Mouse (Mus musculus) layer of hippocampus, adult 9-10 months (tissue): ENCODE measurements at regions not wholly inside any gene's neighbourhood (a gene's known extent, or its start where the extent isn't known, plus 50 kb on each side); places are given as distances from the start of the nearest gene placed in this dataset.

Experiments used
- DNase-seq: peaks from one replicate; pipeline ENCODE4 v3.0.0; 2022; ENCODE audit warnings: low spot score

- DNase-seq = no peak
Observed at GRCm38 (mm10) chr17:93260366-93261205, 61.8 kb downstream of the Adcyap1 start.

GRCm38 (mm10) chr17:93261206-93261504 lies 62.3 kb downstream of the Adcyap1 start:
- no peak for DNase-seq

GRCm38 (mm10) chr17:93306121-93306520 lies 107.3 kb downstream of the Adcyap1 start:
- no peak for DNase-seq

GRCm38 (mm10) chr17:93312139-93312538 lies 113.3 kb downstream of the Adcyap1 start:
- no peak for DNase-seq

GRCm38 (mm10) chr17:93312640-93313309 lies 114.0 kb downstream of the Adcyap1 start:
- no peak for DNase-seq

GRCm38 (mm10) chr17:93313310-93313688 lies 114.5 kb downstream of the Adcyap1 start:
- DNase-seq = no peak

GRCm38 (mm10) chr17:93314144-93314543 lies 115.3 kb downstream of the Adcyap1 start:
- no peak for DNase-seq

- DNase-seq = no peak
Observed at GRCm38 (mm10) chr17:93321482-93321881, 122.7 kb downstream of the Adcyap1 start.

GRCm38 (mm10) chr17:93337576-93337975 lies 138.8 kb downstream of the Adcyap1 start:
- DNase-seq = no peak

GRCm38 (mm10) chr17:93355238-93355637 lies 156.4 kb downstream of the Adcyap1 start:
- DNase-seq = no peak

GRCm38 (mm10) chr17:93362926-93363325 lies 164.1 kb downstream of the Adcyap1 start:
- DNase-seq = peak; percentile 9

- no peak for DNase-seq
Observed at GRCm38 (mm10) chr17:93377453-93378091, 178.8 kb downstream of the Adcyap1 start.

- DNase-seq = no peak
Observed at GRCm38 (mm10) chr17:93379789-93380398, 181.1 kb downstream of the Adcyap1 start.

GRCm38 (mm10) chr17:93390256-93390655 lies 191.4 kb downstream of the Adcyap1 start:
- no peak for DNase-seq

GRCm38 (mm10) chr17:93409329-93409728 lies 210.5 kb downstream of the Adcyap1 start:
- DNase-seq = no peak
